Mouse (Mus musculus) embryonic fibroblast, embryonic 13.5 days (primary cell): ENCODE results near the gene Efcc1.

Source experiments
- CTCF ChIP-seq: IDR thresholded peaks from 2 replicates; pipeline ENCODE4 v1.5.1; 2011; ENCODE audit warnings: mild to moderate bottlenecking, control low read depth, low read length, moderate library complexity, borderline replicate concordance; ENCODE audit not compliant: insufficient read depth
- POLR2A ChIP-seq: IDR thresholded peaks from 2 replicates; pipeline ENCODE4 v1.6.1; 2011; ENCODE audit warnings: low read depth, mild to moderate bottlenecking, control low read depth, low read length, moderate library complexity

DNA sequence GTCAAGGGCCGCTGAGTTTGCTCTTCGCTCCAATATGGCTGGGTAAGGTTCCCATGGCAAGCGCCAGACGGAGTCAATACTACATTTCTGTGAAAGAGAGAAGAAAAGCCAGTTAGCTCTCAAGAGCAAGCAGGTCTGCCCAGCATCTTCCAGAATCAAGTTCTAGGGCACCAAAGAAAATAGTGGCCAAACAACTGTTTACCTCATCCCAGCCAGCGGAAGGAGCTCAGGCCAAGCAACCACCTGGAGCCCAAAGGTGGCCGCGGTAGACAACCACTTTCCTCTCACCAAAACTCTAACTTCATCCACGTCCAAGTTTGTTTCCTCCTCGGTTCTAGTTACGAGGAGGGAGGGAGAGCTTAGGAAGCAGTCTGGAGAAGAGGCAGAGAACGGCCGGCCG, 528 bp upstream of the Efcc1 start:
- TF ChIP-seq POLR2A (no peak), CTCF (no peak)
